Mouse (Mus musculus): ENCODE measurements around the gene Lst1.
"Not testable (repeated sequence)": the region's sequence is repeated elsewhere in the genome, so short reads cannot be mapped to it uniquely, and the experiment has no call there.

The Lst1 gene

DNA sequence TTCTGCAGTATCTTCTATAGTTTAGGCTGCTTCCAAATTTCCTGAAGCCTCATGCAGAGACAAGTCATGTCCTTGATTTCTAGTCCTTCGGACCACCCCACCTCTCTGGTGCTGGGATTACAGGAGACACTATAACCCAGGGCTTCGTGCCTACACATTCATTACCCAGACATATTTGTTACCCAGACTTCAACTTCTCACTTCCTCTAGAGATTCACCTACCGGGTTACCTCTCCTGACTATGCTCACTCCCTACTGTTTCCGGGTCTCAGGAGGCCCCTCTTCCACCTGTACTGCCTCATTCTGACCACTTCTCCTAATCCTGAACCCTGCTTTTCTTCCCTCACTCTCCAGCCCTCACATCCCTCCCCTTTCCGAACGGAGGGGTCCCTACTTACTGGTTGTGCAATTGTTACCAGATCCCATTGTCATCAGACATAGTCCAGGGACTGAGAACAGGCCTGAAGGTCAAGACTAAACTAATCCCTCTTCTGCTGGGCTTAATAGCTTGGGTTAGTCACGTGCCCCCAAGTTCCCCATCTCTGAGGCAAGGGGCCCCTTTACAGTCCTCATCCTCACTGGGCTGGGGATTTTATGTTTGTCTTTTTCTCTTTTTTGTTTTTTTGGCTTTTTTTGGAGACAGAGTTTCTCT lies at the start of gene Lst1:
Gene Lst1, minus strand, starts transcription at position 481 of the 652 bp plus-strand sequence.
- DNase-seq (ENCODE audit: low read depth, low spot score) = no peak

DNA sequence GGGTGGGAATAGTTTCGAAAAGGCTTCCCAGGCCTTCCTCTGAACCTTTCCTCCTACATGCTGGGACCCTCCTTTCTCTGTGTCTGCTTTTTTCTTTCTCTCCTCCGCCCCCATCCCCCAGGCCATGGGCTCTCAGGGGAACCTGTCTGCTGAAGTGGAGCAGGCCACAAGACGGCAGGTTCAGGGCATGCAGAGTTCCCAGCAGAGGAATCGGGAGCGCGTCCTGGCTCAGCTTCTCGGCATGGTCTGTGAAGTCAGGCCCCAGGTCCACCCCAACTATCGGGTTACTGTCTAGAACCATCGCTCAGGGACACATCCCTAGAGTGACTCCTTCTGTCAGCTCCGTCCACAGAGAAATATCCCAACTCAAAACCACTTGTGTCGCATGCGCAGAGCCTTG lies 49.3 kb upstream of the Lst1 start:
- no peak for DNase-seq (ENCODE audit: low read depth, low spot score)

DNA sequence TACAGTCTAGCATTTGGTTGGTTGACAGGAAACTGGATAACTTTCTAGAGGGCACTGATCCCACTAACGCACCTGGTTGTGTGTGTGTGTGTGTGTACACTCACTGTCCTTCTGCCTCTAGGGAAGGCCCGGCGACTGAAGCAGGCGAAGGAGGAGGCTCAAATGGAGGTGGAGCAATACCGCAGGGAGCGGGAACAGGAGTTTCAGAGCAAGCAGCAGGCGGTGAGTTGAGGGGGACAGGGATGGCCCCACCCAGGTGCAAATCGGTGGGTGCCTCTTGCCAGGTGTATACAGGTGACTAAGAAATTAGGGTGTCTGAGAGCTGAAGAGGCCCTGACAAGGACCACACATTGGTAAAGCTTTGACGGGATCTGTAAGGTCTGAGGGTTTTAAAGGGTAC lies 48.8 kb upstream of the Lst1 start:
- DNase-seq (ENCODE audit: low read depth, low spot score) = no peak

DNA sequence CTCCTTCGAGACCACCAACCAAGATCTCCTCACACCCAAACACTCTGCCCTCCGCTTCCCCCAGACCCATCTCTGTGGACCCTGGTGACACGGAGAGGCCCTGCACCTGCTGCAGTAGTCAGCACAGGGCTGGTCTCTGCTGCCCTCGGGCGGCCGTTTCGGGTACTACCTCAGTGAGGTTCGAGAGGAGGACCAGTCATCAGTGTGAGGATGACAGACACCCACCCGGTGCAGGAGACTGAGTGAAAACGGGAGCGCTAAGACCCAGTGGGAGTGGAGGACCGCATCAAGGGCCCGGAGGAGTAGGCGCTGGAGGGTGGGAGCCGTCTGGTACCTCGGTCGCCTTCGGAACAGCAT lies 48.1 kb upstream of the Lst1 start:
- peak; percentile 91 for DNase-seq (ENCODE audit: low read depth, low spot score)

DNA sequence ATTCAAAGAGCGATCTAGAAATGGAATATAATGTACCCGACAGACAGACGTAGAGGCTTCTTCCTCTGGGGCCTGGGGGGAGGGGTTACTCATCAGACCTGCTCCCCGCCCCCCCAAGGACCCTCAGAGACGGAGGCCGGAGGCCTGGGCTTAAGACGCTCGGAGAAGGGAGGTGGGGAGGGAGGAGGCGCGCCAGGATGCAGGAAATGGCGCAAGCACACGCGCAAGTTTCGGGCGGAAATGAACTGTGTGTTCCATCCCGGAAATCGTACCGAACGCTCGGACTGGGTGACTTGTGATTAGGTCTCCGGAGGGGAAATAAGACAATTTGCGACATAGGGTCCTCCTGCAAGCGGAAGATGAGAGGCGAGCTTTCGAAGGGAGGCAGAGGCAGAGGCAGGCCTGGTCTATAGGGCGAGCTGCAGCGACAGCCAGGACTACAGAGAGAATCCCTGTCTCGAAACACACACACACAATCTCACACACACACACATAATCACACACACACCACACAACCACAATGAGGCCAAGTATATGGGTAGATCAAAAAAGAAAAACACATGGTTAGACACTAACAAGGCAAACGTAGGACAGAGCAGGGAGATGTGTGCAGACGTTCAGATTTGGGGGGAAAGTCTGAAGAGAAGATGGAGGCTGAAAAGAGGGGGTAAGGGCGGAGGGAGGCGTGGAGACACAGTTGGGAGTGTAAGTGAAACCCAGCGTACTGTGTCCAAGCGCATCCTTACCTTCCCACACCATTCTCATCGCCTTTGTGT lies 47.6 kb upstream of the Lst1 start, which contains the start of gene Nfkbil1:
Gene Nfkbil1, minus strand, starts transcription at position 179 of the 776 bp plus-strand sequence.
- peak; percentile 98 for DNase-seq (ENCODE audit: low read depth, low spot score)

DNA sequence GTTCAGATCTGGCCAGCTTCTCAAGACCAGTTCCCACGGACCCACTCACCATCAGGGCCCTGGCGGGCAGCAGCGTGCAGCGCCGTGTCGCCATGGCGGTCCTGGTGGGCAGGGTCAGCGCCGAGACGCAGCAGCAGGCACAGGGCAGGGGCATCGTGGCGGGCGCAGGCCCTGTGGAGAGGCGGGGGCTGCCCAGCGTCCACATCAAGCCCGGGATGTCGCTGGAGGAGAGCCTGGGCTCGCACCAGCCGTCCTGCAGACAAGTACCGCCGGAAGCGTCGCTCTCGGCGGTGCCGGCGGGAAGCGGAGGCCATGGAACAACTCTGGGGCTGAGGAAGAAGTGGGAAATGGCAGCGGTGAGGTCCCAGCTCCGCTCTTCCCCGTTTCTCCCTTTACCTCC lies 46.7 kb upstream of the Lst1 start:
- no peak for DNase-seq (ENCODE audit: low read depth, low spot score)

DNA sequence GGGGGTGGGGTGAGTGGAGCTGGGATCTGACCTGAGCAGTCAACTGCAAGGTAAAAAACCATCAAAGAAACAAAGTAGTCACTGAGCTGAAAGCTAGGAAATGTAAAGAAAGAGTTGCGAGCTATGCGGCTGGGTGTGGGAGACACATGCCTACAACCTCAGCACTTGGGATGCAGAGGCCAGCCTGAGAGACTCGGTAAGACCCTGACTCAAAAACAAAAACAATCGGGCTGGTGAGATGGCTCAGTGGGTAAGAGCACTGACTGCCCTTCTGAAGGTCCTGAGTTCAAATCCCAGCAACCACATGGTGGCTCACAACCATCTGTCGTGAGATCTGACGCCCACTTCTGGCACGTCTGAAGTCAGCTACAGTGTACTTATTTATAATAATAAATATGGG lies 45.9 kb upstream of the Lst1 start:
- not testable (repeated sequence) for DNase-seq (ENCODE audit: low read depth, low spot score)

DNA sequence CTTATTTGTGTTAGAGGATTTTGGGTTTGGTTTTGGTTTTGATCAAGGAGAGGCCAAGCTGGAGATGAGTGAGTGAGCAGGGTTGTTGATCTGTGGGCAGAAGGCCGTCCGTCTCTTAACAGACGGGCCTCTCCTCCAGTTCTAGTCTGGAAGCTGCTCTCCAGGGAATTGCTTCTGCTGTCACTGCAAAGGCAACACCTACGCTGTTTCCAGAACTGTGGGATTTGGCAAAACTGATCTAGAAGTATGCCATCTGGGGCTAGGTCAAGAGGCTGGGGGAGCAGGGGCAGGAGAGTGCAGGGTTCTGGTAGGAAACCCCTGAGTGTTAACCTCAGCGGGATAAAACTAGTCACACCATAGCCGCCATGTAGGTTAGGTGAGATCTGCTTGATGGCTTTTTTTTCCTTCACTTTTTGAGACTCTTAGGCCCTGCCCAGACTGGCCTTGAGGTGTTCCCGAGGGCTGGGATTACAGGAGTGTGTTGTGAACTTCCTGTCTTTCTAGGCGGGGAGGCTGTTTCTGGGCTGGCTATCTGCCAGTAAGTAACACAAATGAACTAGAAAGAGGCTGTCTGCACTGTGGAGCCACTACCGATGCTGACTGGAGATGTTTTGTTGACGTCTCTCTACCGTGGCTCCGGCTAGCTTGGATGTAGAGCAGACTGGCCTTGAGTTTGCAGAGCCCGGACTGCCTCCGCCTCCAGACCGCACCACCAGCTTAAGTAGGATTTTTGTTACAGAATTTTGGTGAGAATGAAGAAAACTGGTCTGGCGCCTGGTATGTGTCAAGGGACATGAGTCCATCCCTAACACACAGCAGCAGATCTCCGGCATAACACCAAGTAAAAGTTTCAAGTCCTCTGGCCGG lies 45.1 kb upstream of the Lst1 start, which contains the start of gene Atp6v1g2:
Gene Atp6v1g2, plus strand, starts transcription at position 547 of the 867 bp plus-strand sequence.
- DNase-seq (ENCODE audit: low read depth, low spot score) = no peak

DNA sequence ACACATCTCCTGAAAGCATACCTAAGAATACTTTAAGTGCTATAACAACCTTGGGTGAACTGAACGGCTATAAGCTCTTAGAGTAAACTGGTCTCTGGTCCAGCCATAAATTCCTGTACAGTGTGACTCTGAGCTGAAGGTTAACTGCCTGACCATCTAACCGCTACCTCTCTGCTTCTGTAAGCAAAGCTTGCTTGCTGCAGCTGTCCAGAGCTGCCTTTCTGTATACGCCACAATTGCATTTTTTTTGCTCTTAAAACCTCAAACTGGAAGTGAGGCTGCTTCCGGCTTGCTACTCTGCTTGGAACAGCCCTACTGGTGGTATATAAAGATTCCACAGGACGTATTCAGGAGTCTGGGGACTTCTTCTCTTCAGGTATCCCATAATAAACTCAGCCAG lies 44.4 kb upstream of the Lst1 start:
- DNase-seq (ENCODE audit: low read depth, low spot score) = no peak

DNA sequence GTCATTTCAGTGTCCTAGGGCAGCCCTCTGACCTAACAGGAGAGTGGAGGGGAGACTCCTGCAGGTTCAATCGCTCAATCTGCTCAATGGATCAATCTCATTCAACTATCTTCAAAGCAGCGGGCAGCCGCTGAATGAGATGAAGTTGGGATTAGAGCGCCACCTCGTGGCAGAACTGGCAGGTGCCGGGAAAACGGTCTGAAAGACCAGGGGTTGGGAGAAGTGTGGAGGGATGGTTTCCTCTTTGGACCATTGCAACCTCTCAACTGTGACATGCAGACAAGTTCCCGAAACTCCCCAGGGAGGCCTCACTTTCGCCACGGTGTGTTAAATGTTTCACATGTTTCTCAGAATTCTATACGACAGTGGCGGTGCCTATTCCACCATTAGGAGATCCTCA lies 43.8 kb upstream of the Lst1 start:
- DNase-seq (ENCODE audit: low read depth, low spot score) = no peak

DNA sequence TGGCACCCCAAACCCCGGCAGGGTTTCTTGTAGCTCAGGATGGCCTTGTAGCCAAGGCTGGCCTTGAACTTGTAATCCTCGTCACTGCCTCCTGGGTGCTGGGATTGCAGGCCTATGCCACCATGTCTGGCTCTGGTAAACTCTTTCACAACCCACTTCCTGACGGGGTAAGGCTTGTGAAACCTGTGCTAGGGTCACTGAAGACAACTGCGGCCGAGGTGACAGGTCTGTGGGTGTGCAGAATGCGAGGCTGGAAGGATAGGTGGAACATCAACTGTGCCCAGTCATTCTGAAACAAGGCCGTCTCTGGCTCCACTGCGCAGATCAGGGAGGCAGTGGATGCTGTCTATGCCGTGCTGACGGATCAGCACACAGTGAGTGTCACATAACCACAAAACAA lies 42.8 kb upstream of the Lst1 start:
- DNase-seq (ENCODE audit: low read depth, low spot score) = no peak

DNA sequence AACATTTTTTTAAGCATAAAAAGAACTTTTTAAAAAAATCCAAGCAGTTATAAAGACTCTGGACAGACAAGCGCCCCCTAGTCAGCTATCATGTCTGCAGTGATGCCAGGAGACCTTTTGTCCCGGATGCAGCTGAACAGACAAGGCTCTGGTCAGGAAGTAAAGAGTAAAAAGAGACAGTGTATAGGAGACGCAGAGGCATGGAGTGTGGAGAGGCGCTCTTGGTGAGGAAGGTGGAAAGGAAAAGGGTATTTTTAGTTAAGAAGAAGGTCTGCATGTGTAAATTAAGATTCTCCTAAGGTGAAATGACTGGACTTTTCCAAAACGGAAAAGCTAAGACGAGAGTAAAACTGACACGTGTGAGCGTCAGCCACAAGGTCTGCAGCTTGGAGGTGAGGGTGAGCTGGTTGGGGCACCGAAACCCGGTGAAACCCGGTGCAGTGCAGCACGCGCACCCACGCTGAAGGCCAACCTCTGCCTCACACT lies 38.4 kb upstream of the Lst1 start:
- DNase-seq (ENCODE audit: low read depth, low spot score) = no peak

DNA sequence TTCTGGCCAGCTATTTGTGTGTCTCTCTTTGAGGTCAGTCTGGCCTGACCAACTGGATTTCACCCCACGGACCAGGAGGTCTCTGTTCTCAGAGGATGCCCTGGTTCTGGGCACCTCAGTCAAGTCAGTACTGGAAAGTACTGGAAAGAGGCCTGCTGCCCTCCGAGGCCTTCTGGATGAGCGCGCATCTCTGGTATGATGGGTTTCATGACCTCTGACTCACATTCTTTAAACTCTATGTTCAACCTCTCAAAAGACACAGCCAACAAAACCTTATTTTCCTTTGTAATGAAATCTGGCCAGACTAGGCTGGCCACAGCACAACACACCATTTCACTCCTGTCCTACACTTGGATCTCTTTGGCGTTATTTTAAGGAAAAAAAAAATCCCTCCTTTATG lies 37.2 kb upstream of the Lst1 start:
- no peak for DNase-seq (ENCODE audit: low read depth, low spot score)

DNA sequence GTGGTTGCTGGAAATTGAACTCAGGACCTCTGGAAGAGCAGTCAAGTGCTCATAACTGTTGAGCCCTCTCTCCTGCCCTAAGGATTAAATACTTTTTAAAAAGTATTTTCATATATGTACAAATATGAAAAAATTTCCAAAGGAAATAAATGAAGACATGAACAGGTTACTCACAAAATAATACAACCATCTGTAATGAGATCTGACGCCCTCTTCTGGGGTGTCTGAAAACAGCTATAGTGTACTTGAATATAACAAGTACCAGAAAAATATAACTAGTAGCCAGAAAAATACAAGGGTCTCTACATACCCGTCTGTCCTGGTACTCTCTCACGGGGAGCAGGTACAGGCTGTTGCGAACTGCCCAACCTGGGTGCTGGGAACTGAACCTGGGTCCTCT lies 36.4 kb upstream of the Lst1 start:
- no peak for DNase-seq (ENCODE audit: low read depth, low spot score)

DNA sequence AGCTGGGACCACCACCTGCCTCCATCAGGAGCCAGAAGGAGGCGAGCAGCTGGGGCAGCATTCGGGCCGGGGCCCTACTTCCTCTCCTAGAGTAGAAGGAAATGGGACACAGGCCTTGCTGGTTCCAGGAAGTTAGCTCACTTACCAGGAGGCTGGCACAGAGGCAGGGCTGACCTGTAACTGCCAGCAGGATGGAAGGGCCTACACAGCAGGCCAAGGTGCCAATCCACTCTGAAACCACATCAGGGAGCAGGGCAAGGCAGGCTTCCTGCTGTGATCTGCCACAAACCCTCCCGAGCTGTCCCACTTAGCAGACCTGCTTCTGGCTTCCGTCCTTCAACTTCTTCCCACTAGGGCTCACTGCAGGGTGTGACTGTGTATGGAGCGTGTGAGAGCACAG lies 34.1 kb upstream of the Lst1 start:
- no peak for DNase-seq (ENCODE audit: low read depth, low spot score)

DNA sequence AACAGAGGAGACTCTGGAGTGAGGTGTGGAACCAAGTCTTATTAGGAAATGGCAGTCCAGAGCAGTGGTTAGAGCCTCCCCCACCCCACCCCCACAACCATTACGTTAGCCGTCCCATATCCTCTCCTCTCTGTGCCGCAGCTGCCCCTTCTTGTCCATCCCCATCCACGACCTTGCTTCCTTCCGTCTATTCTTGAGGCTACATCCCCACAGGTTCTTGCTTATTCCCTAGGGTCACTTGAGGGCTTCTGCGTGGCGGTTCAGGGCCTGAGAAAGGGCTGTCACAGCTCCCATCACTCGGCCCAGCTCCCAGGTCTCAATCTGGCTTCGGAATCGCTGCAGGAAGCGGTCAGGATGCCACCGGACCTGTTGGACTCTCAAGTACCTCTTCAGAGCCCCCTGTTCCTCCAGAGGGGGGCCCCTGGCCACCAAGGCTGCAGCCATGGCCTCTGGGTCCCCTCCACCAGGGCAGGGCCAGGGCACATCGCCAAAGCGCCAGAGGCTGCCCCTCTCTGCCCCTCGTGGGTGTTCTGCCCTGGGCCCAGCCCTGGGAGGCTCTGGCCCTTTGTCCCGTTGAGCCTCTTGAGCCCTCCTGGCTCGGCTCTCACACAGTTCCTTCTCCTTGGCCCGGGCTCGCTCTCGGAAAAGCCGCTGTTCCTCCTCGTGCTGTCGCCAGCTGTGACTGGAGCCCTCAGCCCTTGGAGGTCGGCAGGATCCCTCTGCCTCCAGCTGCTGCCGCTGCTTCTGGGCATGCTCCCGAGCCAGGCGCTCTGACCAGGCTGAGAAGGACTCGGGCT lies 32.1 kb upstream of the Lst1 start, which contains the start of gene Gm16181:
Gene Gm16181, plus strand, starts transcription at position 679 of the 797 bp plus-strand sequence.
- DNase-seq (ENCODE audit: low read depth, low spot score) = no peak

DNA sequence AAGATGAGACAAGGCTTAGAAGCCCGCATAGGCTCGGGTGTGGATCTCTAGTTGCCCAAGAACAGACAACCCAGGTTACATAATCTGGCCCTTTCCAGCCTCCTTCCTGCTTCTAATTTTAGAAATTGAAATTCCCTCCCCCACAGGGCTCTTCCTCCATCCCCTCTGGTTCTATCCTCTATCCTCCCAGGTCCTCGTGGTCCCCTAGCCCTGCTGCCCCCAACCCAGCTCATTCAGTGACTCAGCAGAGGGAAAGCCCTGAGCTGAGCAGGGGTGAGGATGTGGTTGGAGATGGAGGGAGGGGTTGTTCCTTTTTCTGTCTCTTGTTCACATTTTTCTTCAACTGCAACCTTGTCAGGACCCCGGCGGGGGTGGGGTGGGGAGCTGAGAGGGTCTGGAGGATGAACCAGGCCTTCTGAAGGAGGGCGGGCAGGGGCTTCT lies 31.4 kb upstream of the Lst1 start:
- no peak for DNase-seq (ENCODE audit: low read depth, low spot score)

DNA sequence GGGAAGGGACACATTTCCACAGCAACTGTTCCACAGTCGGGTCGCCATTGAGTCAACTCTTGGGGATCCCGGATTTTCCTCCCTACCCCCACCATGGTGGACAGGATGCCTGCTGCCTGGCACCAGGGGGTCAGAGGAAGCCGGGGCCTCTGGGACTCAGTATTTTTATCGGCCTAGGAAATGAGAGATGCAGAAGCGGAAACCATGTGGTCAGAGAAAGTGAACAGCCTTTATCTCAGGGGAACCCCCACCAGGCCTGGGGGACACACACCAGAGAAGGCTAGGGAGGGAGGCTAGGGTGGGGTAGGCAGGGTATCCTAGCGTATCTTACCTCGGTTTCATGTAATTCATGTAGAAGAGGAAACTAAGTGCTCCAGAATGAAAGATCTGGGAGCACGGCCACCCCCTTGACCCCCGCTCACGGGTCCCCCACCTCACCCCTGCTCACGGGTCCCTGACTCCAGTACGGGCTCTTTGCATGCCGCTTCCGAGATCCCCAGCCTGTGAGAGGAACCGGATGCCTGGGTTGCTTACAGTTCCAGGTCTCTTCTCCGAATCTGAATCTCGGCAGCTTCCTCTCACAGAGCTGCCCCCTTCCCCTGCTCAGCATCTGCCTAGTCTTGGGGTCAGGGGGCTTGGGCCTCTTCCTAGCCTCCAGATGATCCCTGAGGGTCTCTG lies 30.4 kb upstream of the Lst1 start:
- no peak for DNase-seq (ENCODE audit: low read depth, low spot score)

DNA sequence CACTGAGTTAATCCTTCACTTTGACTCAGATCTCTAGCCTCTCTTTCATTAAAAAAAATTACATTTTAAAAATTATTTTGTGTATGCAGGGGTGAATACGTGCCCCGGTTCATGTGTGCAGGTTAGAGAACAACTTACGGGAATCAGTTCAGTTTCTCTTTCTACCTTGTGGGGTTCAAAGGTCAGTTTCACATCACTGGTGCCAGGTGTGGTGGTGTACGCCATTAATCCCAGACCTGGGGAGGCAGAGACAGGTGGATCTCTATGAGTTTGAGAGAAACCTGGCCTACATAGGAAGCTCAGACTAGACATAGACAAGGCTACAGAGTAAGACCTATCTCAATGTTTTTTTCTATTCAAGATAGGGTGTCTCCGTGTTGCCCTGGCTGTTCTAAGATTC lies 24.8 kb upstream of the Lst1 start:
- no peak for DNase-seq (ENCODE audit: low read depth, low spot score)

DNA sequence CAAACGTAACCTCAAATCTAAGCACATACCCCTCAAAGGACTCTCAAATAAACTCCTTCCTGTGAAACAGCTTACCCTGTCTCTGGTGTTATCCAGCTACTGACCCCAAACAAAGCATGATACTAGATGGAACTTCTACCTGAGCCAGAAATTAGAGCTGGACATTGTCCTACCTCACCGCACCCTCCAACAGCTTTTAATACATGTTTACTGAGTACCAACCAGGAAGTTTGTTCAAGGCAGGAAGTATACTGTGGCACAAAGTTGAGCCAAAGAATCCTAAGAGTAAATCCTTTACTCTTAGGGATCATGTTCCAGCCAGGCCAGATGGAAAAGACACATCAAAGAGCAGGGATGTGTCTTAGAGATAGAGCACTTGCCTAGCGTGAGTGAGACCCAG lies 22.4 kb upstream of the Lst1 start:
- no peak for DNase-seq (ENCODE audit: low read depth, low spot score)
